Mouse (Mus musculus): Measurements from ENCODE around the gene Atp10a. TPM values are rescaled to one million over a fixed set of nuclear protein-coding genes. Genes with fewer than 3 reads are reported as not detected.
A peak's percentile ranks its signal among the peaks of the same experiment; 100 is the strongest.
"Not testable (repeated sequence)": the region's sequence is repeated elsewhere in the genome, so short reads cannot be mapped to it uniquely, and the experiment has no call there.

Atp10a gene
- total RNA-seq, 2 experiments from 2014 or later: 8.2 to 12.3 TPM

- intact Hi-C loops (cut with DNase I): loop anchor here (5.0 kb wide), 1 partner anchor 74 kb away; no protein-coding TSS in a partner anchor
- no peak for DNase-seq (ENCODE audit: low spot score in 2 of 2)
These were observed 112.3 kb downstream of the Atp10a start for GRCm38 (mm10) chr7:58768253-58768652.

GRCm38 (mm10) chr7:58770254-58770653 is 114.3 kb downstream of the Atp10a start:
- no peak for DNase-seq (ENCODE audit: low spot score in 2 of 2)
- intact Hi-C loops (cut with DNase I): no loop called here

- no peak for DNase-seq (ENCODE audit: low spot score in 2 of 2)
- intact Hi-C loops (cut with DNase I): no loop called here
These were observed 116.2 kb downstream of the Atp10a start for GRCm38 (mm10) chr7:58772048-58772690.

- no peak for DNase-seq (ENCODE audit: low spot score in 2 of 2)
- intact Hi-C loops (cut with DNase I): no loop called here
These were observed 123.2 kb downstream of the Atp10a start for GRCm38 (mm10) chr7:58779146-58779545.

- intact Hi-C loops (cut with DNase I): no loop called here
- no peak for DNase-seq (ENCODE audit: low spot score in 2 of 2)
These were observed 131.0 kb downstream of the Atp10a start for GRCm38 (mm10) chr7:58786986-58787385.

- DNase-seq (ENCODE audit: low spot score in 2 of 2): no peak
- intact Hi-C loops (cut with DNase I): no loop called here
These were observed 131.6 kb downstream of the Atp10a start for GRCm38 (mm10) chr7:58787585-58787984.

GRCm38 (mm10) chr7:58788424-58789261 is 132.7 kb downstream of the Atp10a start:
- intact Hi-C loops (cut with DNase I): no loop called here
- no peak for DNase-seq (ENCODE audit: low spot score in 2 of 2)

- DNase-seq (ENCODE audit: low spot score in 2 of 2): no peak
- intact Hi-C loops (cut with DNase I): no loop called here
These were observed 141.3 kb downstream of the Atp10a start for GRCm38 (mm10) chr7:58797281-58797680.

GRCm38 (mm10) chr7:58800916-58801315 is 144.9 kb downstream of the Atp10a start:
- no peak for DNase-seq (ENCODE audit: low spot score in 2 of 2)
- intact Hi-C loops (cut with DNase I): no loop called here

GRCm38 (mm10) chr7:58801791-58802190 is 145.8 kb downstream of the Atp10a start:
- DNase-seq (ENCODE audit: low spot score in 2 of 2): no peak
- intact Hi-C loops (cut with DNase I): no loop called here

- intact Hi-C loops (cut with DNase I): loop anchor here (2.0 kb wide), 1 partner anchor 21 kb away; no protein-coding TSS in a partner anchor
- DNase-seq (ENCODE audit: low spot score in 2 of 2): peak in 1 of 2 experiments; percentile 20
These were observed 166.2 kb downstream of the Atp10a start for GRCm38 (mm10) chr7:58822147-58822681.

- intact Hi-C loops (cut with DNase I): no loop called here
- DNase-seq (ENCODE audit: low spot score in 2 of 2): no peak
These were observed 168.7 kb downstream of the Atp10a start for GRCm38 (mm10) chr7:58824686-58825085.

- intact Hi-C loops (cut with DNase I): no loop called here
- no peak for DNase-seq (ENCODE audit: low spot score in 2 of 2)
These were observed 173.1 kb downstream of the Atp10a start for GRCm38 (mm10) chr7:58829111-58829510.

GRCm38 (mm10) chr7:58836855-58837606 is 181.1 kb downstream of the Atp10a start:
- DNase-seq (ENCODE audit: low spot score in 2 of 2); intact Hi-C loops (cut with DNase I): not testable (repeated sequence)

GRCm38 (mm10) chr7:58840367-58840766 is 184.4 kb downstream of the Atp10a start:
- DNase-seq (ENCODE audit: low spot score in 2 of 2): no peak
- intact Hi-C loops (cut with DNase I): loop anchor here (5.0 to 10.0 kb wide), 2 partner anchors 73 to 184 kb away; no protein-coding TSS in a partner anchor

GRCm38 (mm10) chr7:58841066-58841465 is 185.1 kb downstream of the Atp10a start:
- no peak for DNase-seq (ENCODE audit: low spot score in 2 of 2)
- intact Hi-C loops (cut with DNase I): loop anchor here (5.0 to 10.0 kb wide), 2 partner anchors 74 to 184 kb away; no protein-coding TSS in a partner anchor

- DNase-seq (ENCODE audit: low spot score in 2 of 2): peak in 1 of 2 experiments; percentile 16
- intact Hi-C loops (cut with DNase I): loop anchor here (2.0 to 10.0 kb wide), 3 partner anchors 20 to 182 kb away; no protein-coding TSS in a partner anchor
These were observed 186.9 kb downstream of the Atp10a start for GRCm38 (mm10) chr7:58842818-58843217.

- intact Hi-C loops (cut with DNase I): loop anchor here (2.0 to 10.0 kb wide), 3 partner anchors 21 to 181 kb away; no protein-coding TSS in a partner anchor
These were observed 187.9 kb downstream of the Atp10a start for GRCm38 (mm10) chr7:58843767-58844445.

GRCm38 (mm10) chr7:58844449-58844848 is 188.5 kb downstream of the Atp10a start:
- intact Hi-C loops (cut with DNase I): loop anchor here (5.0 to 10.0 kb wide), 2 partner anchors 77 to 180 kb away; no protein-coding TSS in a partner anchor
- DNase-seq (ENCODE audit: low spot score in 2 of 2): no peak

More at GRCm38 (mm10) chr7:58843767-58844445, 187.9 kb downstream of the Atp10a start:
- DNase-seq (ENCODE audit: low spot score in 2 of 2): peak; percentile 90 to 92

All from left cerebral cortex, postnatal 36 days (tissue).